Mouse (Mus musculus) embryonic fibroblast, embryonic 13.5 days (primary cell): Measurements from ENCODE around the gene Lexm. TPM values are rescaled to one million over a fixed set of nuclear protein-coding genes. Genes with fewer than 3 reads are reported as not detected.

ENCODE experiments used
- H3K27ac ChIP-seq: 2 replicates; pipeline ENCODE4 v1.5.1; 2012; ENCODE audit warnings: low read length, control low read depth, inconsistent platforms; ENCODE audit not compliant: insufficient read depth
- H3K4me1 ChIP-seq: 2 replicates; pipeline ENCODE4 v1.6.1; 2011; ENCODE audit warnings: low read length; ENCODE audit not compliant: control insufficient read depth, insufficient read depth
- H3K4me3 ChIP-seq: 2 replicates; pipeline ENCODE4 v1.5.1; 2011; ENCODE audit warnings: mild to moderate bottlenecking, control low read depth, low read length; ENCODE audit not compliant: insufficient read depth
- CTCF ChIP-seq: IDR thresholded peaks from 2 replicates; pipeline ENCODE4 v1.5.1; 2011; ENCODE audit warnings: mild to moderate bottlenecking, control low read depth, low read length, moderate library complexity, borderline replicate concordance; ENCODE audit not compliant: insufficient read depth
- POLR2A ChIP-seq: IDR thresholded peaks from 2 replicates; pipeline ENCODE4 v1.6.1; 2011; ENCODE audit warnings: low read depth, mild to moderate bottlenecking, control low read depth, low read length, moderate library complexity
- polyA plus RNA-seq: library from polyadenylated mRNA; stranded (reverse); fragments of >200 nt; gene quantifications from 2 replicates; pipeline ENCODE4 v1.2.4, GENCODE M21; 2011; ENCODE audit warnings: low read depth; ENCODE audit not compliant: missing spikeins, insufficient read length

Gene Lexm
- polyA plus RNA-seq, 1 experiment, result not detected

DNA sequence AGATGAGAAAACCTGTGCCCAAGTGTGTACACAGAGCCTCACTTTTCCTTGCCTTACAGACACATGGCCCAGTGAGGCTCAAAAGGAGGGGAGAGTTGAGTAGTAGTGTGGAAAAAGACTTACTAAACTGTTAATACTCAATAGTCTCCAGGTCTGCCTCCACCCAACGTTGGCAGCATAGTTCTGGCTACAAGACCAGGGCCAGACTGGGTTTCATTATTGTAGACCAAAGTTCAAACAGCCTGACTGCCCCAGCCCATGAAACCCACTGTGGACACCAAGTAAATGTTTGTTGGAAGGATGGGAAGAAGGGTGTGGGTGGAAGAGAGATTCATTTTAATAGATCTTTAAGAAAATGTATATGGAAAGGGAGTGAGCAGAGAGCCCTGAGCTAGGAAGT, 70.1 kb downstream of the Lexm start:
- Histone ChIP-seq H3K27ac (no peak overlapping the region), H3K4me1 (no peaks in the 10 kb centered on the region), H3K4me3 (no peak overlapping the region)
- TF ChIP-seq CTCF (no peak), POLR2A (no peak)

DNA sequence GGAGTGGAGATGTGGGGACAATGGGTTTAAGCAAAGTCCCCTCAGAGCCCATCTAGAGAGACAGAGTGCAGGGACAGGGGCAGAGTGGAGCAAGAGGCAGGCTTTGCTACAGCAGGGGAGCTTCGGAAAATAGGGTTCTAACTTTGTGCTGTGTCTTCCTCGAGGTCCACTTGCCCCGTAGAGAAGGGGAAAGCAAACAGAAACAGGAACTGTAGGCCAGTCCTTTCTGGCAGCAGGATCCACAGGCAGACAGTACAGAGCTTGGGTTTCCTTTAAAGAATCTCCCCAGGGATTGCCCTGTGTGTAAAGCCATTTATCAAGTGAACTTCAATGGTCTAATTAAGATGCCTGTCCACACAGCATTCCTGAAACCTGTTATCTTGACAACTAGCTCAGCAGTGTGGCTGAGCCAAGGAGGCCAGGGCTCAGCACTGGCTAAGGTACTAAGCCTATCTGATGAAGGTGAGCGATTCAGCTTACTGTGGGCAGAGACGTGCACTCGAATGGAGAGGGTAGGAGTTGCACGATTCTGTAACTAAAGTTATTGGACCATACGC, 71.1 kb downstream of the Lexm start:
- TF ChIP-seq CTCF, result no peak
- no peak for TF ChIP-seq POLR2A

DNA sequence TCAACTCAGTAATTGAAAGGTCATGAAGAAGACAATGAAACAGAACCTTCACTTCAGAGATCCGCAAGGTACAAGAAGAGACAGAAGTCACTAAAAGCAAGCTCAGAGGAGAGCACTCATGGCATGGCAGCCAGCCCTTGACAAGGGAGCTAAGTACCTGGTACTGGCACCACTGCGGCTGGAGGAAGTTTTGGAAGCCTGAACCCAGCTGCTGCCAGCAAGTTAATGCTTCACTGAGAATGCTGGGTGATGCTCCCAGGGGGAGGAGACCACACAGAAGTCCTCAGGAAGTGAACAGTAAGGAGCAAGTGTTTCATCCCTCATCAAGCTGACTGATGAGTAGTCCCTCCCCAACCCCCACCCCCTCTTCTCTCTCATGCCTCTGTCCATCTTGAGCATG, 74.8 kb downstream of the Lexm start:
- Histone ChIP-seq H3K4me1 (no peaks in the 10 kb centered on the region), H3K4me3 (no peak overlapping the region)
- TF ChIP-seq POLR2A (no peak), CTCF (no peak)

More for the DNA sequence above, 71.1 kb downstream of the Lexm start:
- Histone ChIP-seq H3K27ac (no peak overlapping the region), H3K4me3 (no peak overlapping the region), H3K4me1 (no peaks in the 10 kb centered on the region)

DNA sequence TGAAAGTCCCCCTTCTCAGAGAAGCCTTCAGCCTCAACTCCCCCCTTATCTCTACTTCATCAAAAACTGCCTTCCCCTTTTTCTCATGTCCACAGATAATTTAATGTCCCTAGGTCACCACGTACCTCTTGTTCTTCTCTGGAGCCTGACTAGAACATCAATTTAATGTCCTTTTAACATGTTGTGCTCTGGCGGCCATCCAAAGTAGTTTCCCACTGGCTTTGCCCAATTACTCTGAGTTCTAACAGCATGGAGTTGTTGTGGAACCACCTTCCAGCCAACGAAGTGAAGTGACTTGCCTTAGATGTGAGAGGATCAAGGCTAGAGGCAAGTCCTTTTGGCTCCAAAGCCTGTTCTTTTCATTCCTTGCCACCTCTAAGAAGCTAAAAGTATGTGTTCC, 75.5 kb downstream of the Lexm start:
- TF ChIP-seq CTCF (no peak), POLR2A (no peak)
- no peaks in the 10 kb centered on the region for H3K4me1 ChIP-seq
- no peak overlapping the region for H3K27ac ChIP-seq
- H3K4me3 ChIP-seq, result no peak overlapping the region

More for the DNA sequence above, 74.8 kb downstream of the Lexm start:
- H3K27ac ChIP-seq, result no peak overlapping the region

Other genes with a start within 250 kb of the Lexm start
- 14.8 and 16.8 TPM in 2 replicates for gene Pcsk9, start 152.9 kb downstream of the Lexm start, polyA plus RNA-seq
- not detected in 2 replicates for gene Bsnd, start 125.0 kb downstream of the Lexm start, polyA plus RNA-seq
- gene Dhcr24, start 56.2 kb downstream of the Lexm start, polyA plus RNA-seq, result 39.3 and 48.9 TPM in 2 replicates
- not detected in 2 replicates for gene Ttc22, start 5.2 kb upstream of the Lexm start, polyA plus RNA-seq
- gene Pars2, start 33.8 kb upstream of the Lexm start, polyA plus RNA-seq, result 4.6 and 5.8 TPM in 2 replicates
- gene Ttc4, start 61.7 kb upstream of the Lexm start, polyA plus RNA-seq, result 43.5 and 45.1 TPM in 2 replicates
- gene Mroh7, start 113.7 kb upstream of the Lexm start, polyA plus RNA-seq, result not detected in 2 replicates
- not detected in 2 replicates for gene Fam151a, start 116.6 kb upstream of the Lexm start, polyA plus RNA-seq
- gene Acot11, start 187.8 kb upstream of the Lexm start, polyA plus RNA-seq, result 3.9 and 4.8 TPM in 2 replicates